Mouse (Mus musculus) liver, embryonic 14.5 days (tissue): ENCODE measurements around the gene Mars.

Source experiments
- CTCF ChIP-seq: IDR thresholded peaks from 2 replicates; pipeline ENCODE4 v1.5.1; 2016; ENCODE audit warnings: antibody characterized with exemption, low read depth, control low read depth
- EP300 ChIP-seq: IDR thresholded peaks from 2 replicates; pipeline ENCODE4 v1.6.1; 2016; ENCODE audit warnings: antibody characterized with exemption, low read depth

GRCm38 (mm10) chr10:127266112-127267091 lies 45.2 kb downstream of the Mars start, which contains the start of gene Dctn2:
- TF ChIP-seq CTCF (no peak; the same call in 1 of the 2 replicates), EP300 (peak; percentile 67)
